Comparison of ENCODE assay signal across 8 mouse cellular contexts in genomic region chr4:133339148-133339749, GRCm38 (mm10). TPM values are rescaled to one million over a fixed set of nuclear protein-coding genes. Genes with fewer than 3 reads are reported as not detected.
A peak's percentile ranks its signal among the peaks of the same experiment; 100 is the strongest.
DNase-seq lines count a peak whose midpoint lies in the region; TF ChIP-seq lines count a peak whose summit lies in the region.

No protein-coding gene starts in this region.

- DNase-seq in WW6 (ENCODE audit: low read depth, low spot score): peak; percentile 65
- DNase-seq in cerebellum, postnatal 4 days (ENCODE audit: low spot score in 2 of 2): peak; percentile 97 to 98
- DNase-seq in gastrocnemius, adult 2 months: peak; percentile 100
- DNase-seq in hindlimb bud, embryonic 11.5 days (ENCODE audit: extremely low spot score, low read depth, low spot score): peak; percentile 47
- DNase-seq in left cerebral cortex, adult 8-10 months (ENCODE audit: low spot score in 2 of 2): peak; percentile 97 to 98
- DNase-seq in right cerebral cortex, postnatal 10 days (ENCODE audit: low spot score in 2 of 2): peak; percentile 98 to 99
- DNase-seq in urinary bladder, postnatal 25 days (ENCODE audit: low spot score): peak; percentile 97

- peaks cover 8% of the 10 kb centered on the region for H3K27me3 ChIP-seq in megakaryocyte, embryonic 14.5 days (replicated peaks)

- peak overlapping the region; percentile 86 for H3K4me3 ChIP-seq in gastrocnemius, adult 2 months
- H3K4me3 ChIP-seq in megakaryocyte, embryonic 14.5 days (replicated peaks): peak overlapping the region; percentile 97

- H3K27ac ChIP-seq in gastrocnemius, adult 2 months: peak overlapping the region; percentile 92

- intact Hi-C loops in gastrocnemius, adult 2 months (cut with DNase I): no loop called here

- H3K36me3 ChIP-seq in megakaryocyte, embryonic 14.5 days (replicated peaks; ENCODE audit: low read length): peaks cover 4% of the 10 kb centered on the region

- H3K4me1 ChIP-seq in megakaryocyte, embryonic 14.5 days: peaks cover 13% of the 10 kb centered on the region; the same call in 1 of the 2 replicates

- H3K9me3 ChIP-seq in megakaryocyte, embryonic 14.5 days: no peaks in the 10 kb centered on the region

- TF ChIP-seq CTCF in gastrocnemius, adult 2 months (IDR thresholded peaks at IDR 0.05): no peak

RNA-seq across cellular contexts. Expression of gene Wdtc1, which starts 14.0 kb away (rescaled TPM):
- 10 to 100 TPM; 86.7 to 93.4 TPM for total RNA-seq in gastrocnemius, adult 2 months (2021)
- total RNA-seq in left cerebral cortex, adult 8-10 months (2022): 10 to 100 TPM; 53.6 to 58.0 (median 54.3) TPM
- 85.7 and 118 TPM in 2 replicates for polyA plus RNA-seq in megakaryocyte, embryonic 14.5 days (2012; ENCODE audit: insufficient read depth, low replicate concordance)

RNA-seq across cellular contexts. Expression of gene Slc9a1, which starts 30.3 kb away (rescaled TPM):
- 10 to 100 TPM in 1 of 2 experiments, 1 to 10 TPM in 1; 8.1 to 11.7 TPM for total RNA-seq in gastrocnemius, adult 2 months (2021)
- 10 to 100 TPM; 52.8 to 59.1 (median 55.7) TPM for total RNA-seq in left cerebral cortex, adult 8-10 months (2022)
- polyA plus RNA-seq in megakaryocyte, embryonic 14.5 days (2012; ENCODE audit: insufficient read depth, low replicate concordance): 50.9 and 56.9 TPM in 2 replicates

Comparison
In these comparisons a context has a peak if more than half of its experiments do, and no peak if none do; other contexts are left out.
1. Peak in every context shown above with its lines: DNase-seq, H3K4me3 ChIP-seq and H3K27ac ChIP-seq.
2. DNase-seq: peak in every context shown above with its lines; median percentile 100 in gastrocnemius, adult 2 months; 98 in right cerebral cortex, postnatal 10 days; 98 in cerebellum, postnatal 4 days; 98 in left cerebral cortex, adult 8-10 months; 97 in urinary bladder, postnatal 25 days; 65 in WW6; 47 in hindlimb bud, embryonic 11.5 days.
3. RNA of gene Slc9a1, which starts 30.3 kb away (total RNA-seq): 52.8 to 59.1 TPM in left cerebral cortex, adult 8-10 months; 8.1 to 11.7 TPM in gastrocnemius, adult 2 months; every median in the first group is over 4 times any median in the second.